Mouse (Mus musculus) kidney, embryonic 16.5 days (tissue): ENCODE measurements around the gene Zdhhc1. TPM values are rescaled to one million over a fixed set of nuclear protein-coding genes. Genes with fewer than 3 reads are reported as not detected.

ENCODE experiments used
- ATAC-seq: fragments of 200-750 bp; cut with Nextera tagmentation; 2 replicates; pipeline ENCODE4 v1.8.0; 2017; ENCODE audit warnings: moderate TSS enrichment; ENCODE audit not compliant: low FRiP score, low TSS enrichment
- H3K27ac ChIP-seq: fragments of 300-500 bp; sonication (generic); 2 replicates; pipeline ENCODE4 v1.5.1; 2014; ENCODE audit warnings: low read length
- H3K27me3 ChIP-seq: fragments of 300-500 bp; sonication (generic); 2 replicates; pipeline ENCODE4 v1.6.1; 2014; ENCODE audit warnings: low read length, control low read depth, mixed read lengths; ENCODE audit not compliant: insufficient read depth
- H3K36me3 ChIP-seq: fragments of 300-500 bp; sonication (generic); 2 replicates; pipeline ENCODE4 v1.6.1; 2014; ENCODE audit warnings: low read length, control low read depth, mixed read lengths; ENCODE audit not compliant: insufficient read depth
- H3K4me1 ChIP-seq: fragments of 300-500 bp; sonication (generic); 2 replicates; pipeline ENCODE4 v1.6.1; 2014; ENCODE audit warnings: low read length, control low read depth, mixed read lengths; ENCODE audit not compliant: insufficient read depth
- H3K4me2 ChIP-seq: fragments of 300-500 bp; sonication (generic); replicated peaks from 2 replicates; pipeline ENCODE4 v1.6.1; 2014; ENCODE audit warnings: low read depth, low read length
- H3K4me3 ChIP-seq: fragments of 300-500 bp; sonication (generic); 2 replicates; pipeline ENCODE4 v1.5.1; 2014; ENCODE audit warnings: mild to moderate bottlenecking, low read length
- H3K9ac ChIP-seq: fragments of 300-500 bp; sonication (generic); replicated peaks from 2 replicates; pipeline ENCODE4 v1.6.1; 2014; ENCODE audit warnings: low read length
- H3K9me3 ChIP-seq: fragments of 300-500 bp; sonication (generic); 2 replicates; pipeline ENCODE4 v1.6.1; 2016; ENCODE audit warnings: low read length, control low read depth
- WGBS: fragments of 180-500 bp; shearing (Covaris S2); extraction: QIAGEN DNeasy Blood & Tissue Kit; methylation state at CpG from one replicate; pipeline ENCODE4 v1.1.7; 2014; 5-methylcytosine and 5-hydroxymethylcytosine counted together
- polyA plus RNA-seq: library from polyadenylated mRNA; unstranded; fragments of >200 nt; fragmentation: Nextera tagmentation; extraction: Ambion mirVana; gene quantifications from 2 replicates; pipeline ENCODE4 v1.2.1, GENCODE M21; 2015

The Zdhhc1 gene
- polyA plus RNA-seq, 1 experiment from 2014 or later: 51.1 TPM

DNA sequence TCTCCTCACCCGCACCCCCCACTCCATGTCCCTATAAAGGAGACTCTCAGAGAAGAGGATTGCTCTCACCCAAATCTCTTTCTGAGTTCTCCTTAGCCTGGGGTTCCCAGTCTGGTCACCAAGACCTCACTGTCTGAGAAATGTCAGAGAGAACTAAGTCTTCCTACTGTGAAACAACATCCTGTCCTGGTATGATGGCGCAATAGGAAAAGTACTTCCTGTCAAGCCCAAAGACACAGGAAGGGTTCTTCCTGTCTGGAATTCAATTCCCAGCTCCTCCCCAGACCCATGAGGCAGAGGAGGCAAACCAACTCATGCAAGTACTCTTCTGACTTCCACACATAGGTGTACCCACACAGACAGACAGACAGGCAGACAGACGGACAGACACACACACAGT lies 7.9 kb upstream of the Zdhhc1 start:
- Histone ChIP-seq H3K9me3 (no peaks in the 10 kb centered on the region), H3K4me2 (no peak overlapping the region), H3K4me3 (no peak overlapping the region), H3K36me3 (no peaks in the 10 kb centered on the region), H3K9ac (no peak overlapping the region), H3K4me1 (peaks cover 22% of the 10 kb centered on the region), H3K27me3 (no peaks in the 10 kb centered on the region), H3K27ac (peak overlapping the region; percentile 52)
- ATAC-seq: no peak
- 87% methylated on average over 3 of the region's 3 CpGs for WGBS

DNA sequence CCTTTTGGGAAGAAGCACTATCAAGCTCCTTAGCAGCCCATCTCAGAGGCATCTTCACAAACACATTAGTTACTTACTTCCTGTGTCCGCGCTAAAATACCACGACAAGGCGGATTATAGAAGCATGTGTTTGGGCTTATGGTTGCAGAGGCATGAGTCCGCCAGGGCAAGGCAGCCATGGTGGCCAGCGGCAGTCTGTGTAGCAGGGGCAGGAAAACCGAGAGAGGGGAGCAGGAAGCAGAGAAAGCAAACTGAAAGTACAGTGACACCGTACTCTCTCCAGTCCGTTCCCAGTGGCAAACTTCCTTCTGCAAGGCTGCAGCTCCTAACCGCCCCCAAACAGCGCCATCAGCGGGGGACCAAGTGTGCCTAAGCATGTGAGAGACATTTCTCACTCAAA lies 3.1 kb upstream of the Zdhhc1 start:
- Histone ChIP-seq H3K36me3 (no peaks in the 10 kb centered on the region), H3K9ac (no peak overlapping the region), H3K4me1 (peaks cover 21% of the 10 kb centered on the region), H3K27ac (no peak overlapping the region), H3K4me2 (no peak overlapping the region), H3K9me3 (no peaks in the 10 kb centered on the region), H3K4me3 (no peak overlapping the region), H3K27me3 (no peaks in the 10 kb centered on the region)
- no peak for ATAC-seq
- WGBS: 77% methylated on average over 12 of the region's 12 CpGs

DNA sequence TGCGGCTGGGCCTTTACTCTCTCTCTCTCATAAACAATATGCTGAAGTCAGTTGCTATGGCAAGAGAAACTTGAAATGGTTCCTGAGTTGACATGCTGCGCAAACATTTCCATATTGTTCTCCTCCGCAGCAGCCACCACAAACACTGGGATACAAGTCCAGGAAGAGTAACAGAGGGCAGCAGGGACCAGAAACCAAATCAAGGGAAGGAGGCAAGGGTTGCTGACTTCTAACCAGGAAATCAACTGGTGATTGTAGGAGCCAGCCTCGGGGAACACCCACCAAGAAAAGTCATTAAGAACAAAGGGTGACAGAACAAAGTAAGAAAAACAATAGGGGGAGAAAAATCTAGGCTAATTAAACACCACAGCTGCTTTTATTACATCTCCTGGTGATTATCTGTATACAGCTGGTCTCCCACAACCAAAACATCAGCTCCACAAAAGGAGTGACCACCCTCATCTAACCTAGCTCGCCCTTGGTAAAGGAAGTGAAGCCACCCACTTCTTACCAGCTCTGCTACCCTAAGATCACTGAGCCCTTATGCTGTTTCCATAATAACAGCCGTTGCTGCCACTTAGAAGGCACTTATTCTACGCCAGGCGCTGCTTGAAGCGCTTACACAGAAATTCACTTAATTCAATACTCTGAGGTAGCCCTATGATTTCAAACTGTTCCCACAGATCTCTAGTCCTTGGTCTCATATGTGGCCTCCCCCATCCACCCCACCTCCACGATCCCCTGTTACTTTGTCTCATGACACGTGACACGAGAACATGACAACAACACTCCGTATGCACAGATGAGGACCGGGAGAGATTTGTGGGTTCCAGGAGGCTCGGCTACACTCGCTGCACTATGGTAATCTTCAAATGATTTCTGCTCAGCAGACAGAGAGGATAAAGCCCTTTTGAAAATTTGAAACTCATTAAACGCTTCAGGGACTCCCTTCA lies 1.1 kb downstream of the Zdhhc1 start:
- 19% methylated on average over 17 of the region's 17 CpGs for WGBS
- Histone ChIP-seq H3K27ac (peak overlapping the region; percentile 86), H3K4me3 (peak overlapping the region; percentile 82), H3K27me3 (no peaks in the 10 kb centered on the region), H3K4me2 (peak overlapping the region; percentile 82), H3K4me1 (peaks cover 29% of the 10 kb centered on the region), H3K9ac (peak overlapping the region; percentile 95), H3K9me3 (no peaks in the 10 kb centered on the region), H3K36me3 (no peaks in the 10 kb centered on the region)
- no peak for ATAC-seq

DNA sequence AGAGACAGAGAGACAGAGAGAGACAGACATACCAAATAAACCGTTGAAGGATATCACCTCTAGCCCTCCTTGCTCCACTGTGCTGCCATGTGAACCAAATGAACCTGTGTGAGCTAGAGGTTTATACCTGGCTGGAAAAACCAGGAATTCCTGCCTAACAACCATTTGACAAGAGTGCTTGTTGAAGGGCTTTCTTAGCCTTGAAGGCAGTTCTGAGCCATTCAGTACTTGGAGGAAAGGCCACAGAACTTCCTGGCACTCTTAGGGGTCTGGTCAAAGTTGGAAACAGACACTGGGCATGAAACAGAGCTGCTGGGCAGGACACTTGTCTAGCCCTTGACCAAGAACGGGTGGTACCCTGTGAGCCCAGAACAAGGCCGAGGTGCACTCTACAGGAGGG lies 2.1 kb downstream of the Zdhhc1 start:
- H3K4me2 ChIP-seq: peak overlapping the region; percentile 82; the same call in 1 of the 2 replicates
- no peaks in the 10 kb centered on the region for H3K9me3 ChIP-seq
- WGBS: 70% methylated on average over 3 of the region's 3 CpGs
- no peaks in the 10 kb centered on the region for H3K27me3 ChIP-seq
- peak overlapping the region; percentile 86 for H3K27ac ChIP-seq
- H3K4me1 ChIP-seq: peaks cover 29% of the 10 kb centered on the region
- no peaks in the 10 kb centered on the region for H3K36me3 ChIP-seq
- no peak overlapping the region for H3K4me3 ChIP-seq
- no peak overlapping the region; the same call in 1 of the 2 replicates for H3K9ac ChIP-seq
- no peak for ATAC-seq

DNA sequence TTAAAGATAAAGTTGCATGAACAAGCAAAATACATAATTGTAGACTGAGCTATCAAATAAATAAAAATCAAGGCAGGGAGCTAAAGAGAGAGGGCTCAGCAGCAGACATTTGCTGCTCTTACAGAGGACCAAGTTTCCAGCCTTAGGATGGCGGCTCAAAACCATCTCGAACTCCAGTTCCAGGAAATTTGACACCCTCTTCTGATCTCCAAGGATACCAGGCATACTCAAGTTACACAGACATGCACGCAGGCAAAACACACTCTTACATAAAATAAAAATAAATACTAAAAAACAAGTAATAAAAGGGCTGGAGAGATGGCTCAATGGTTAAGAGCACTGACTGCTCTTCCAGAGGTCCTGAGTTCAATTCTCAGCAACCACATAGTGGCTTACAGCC lies 3.2 kb downstream of the Zdhhc1 start:
- WGBS: 17% methylated on average over 3 of the region's 3 CpGs
- Histone ChIP-seq H3K9me3 (no peaks in the 10 kb centered on the region), H3K4me2 (no peak overlapping the region), H3K27me3 (no peaks in the 10 kb centered on the region), H3K4me3 (no peak overlapping the region), H3K36me3 (no peaks in the 10 kb centered on the region), H3K27ac (no peak overlapping the region), H3K9ac (no peak overlapping the region), H3K4me1 (peaks cover 29% of the 10 kb centered on the region)
- ATAC-seq: no peak

- Histone ChIP-seq H3K36me3 (no peaks in the 10 kb centered on the region), H3K27ac (no peak overlapping the region), H3K4me2 (no peak overlapping the region), H3K4me3 (no peak overlapping the region), H3K9me3 (no peaks in the 10 kb centered on the region), H3K4me1 (0 out of 2 replicates have a peak, but pooled peaks cover 5% of the 10 kb centered on the region), H3K9ac (no peak overlapping the region), H3K27me3 (no peaks in the 10 kb centered on the region)
- no peak for ATAC-seq
- WGBS: 36% methylated on average over 1 of the region's 1 CpGs
Measured at GRCm38 (mm10) chr8:105489281-105489680, 7.4 kb downstream of the Zdhhc1 start.

DNA sequence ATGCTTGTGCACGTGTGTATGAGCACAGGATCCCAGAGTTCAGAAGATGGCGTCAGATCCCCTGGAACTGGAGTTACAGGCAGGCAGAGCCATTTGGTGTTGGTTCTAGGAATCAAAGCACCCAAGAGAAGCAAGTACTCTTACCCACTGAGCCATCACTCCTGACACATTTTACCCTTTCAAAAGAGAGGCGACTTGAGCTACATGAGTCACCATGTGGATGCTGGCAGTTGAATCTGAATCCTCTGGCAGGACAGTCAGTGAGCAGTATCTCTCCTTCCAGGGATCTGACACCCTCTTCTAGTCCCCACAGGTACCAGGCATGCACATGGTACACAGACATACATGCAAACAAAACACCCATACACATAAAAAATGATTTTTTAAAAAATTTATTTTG lies 8.6 kb downstream of the Zdhhc1 start:
- Histone ChIP-seq H3K4me1 (peaks cover 9% of the 10 kb centered on the region; the same call in 1 of the 2 replicates), H3K9ac (no peak overlapping the region), H3K27me3 (no peaks in the 10 kb centered on the region), H3K36me3 (peaks cover 7% of the 10 kb centered on the region; the same call in 1 of the 2 replicates), H3K4me2 (no peak overlapping the region), H3K9me3 (no peaks in the 10 kb centered on the region), H3K4me3 (no peak overlapping the region), H3K27ac (no peak overlapping the region)
- ATAC-seq: no peak
- WGBS: 55% methylated on average over 3 of the region's 3 CpGs

GRCm38 (mm10) chr8:105484392-105484791 lies 12.3 kb downstream of the Zdhhc1 start:
- WGBS: 22% methylated on average over 2 of the region's 2 CpGs
- no peak overlapping the region for H3K27ac ChIP-seq
- H3K9ac ChIP-seq: no peak overlapping the region
- H3K9me3 ChIP-seq: no peaks in the 10 kb centered on the region
- no peak overlapping the region for H3K4me3 ChIP-seq
- no peaks in the 10 kb centered on the region for H3K27me3 ChIP-seq
- no peak overlapping the region for H3K4me2 ChIP-seq
- peak; percentile 80 for ATAC-seq
- H3K4me1 ChIP-seq: peaks cover 16% of the 10 kb centered on the region; the same call in 1 of the 2 replicates
- H3K36me3 ChIP-seq: peaks cover 12% of the 10 kb centered on the region

DNA sequence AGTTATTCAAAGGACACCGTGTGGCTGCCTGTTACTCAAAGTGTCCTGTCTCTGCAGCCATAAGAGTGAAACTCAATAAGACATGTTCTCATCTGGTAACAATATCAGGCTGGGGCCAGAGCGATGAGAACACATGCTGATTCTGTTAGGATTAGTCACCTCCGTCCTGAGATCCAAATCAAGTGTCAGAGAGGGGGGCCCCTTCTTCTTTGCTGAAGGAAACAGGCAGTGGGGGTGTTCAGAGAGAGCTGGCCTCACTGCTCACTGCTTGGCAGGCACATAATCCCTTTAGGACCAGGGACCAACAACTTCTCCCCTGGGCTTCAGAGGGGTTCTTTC lies 12.7 kb downstream of the Zdhhc1 start:
- WGBS: 37% methylated on average over 3 of the region's 3 CpGs
- H3K36me3 ChIP-seq: peaks cover 12% of the 10 kb centered on the region

More for the DNA sequence above, 12.7 kb downstream of the Zdhhc1 start:
- 0 out of 2 replicates have a peak overlapping the region, but pooled peaks have one; percentile 20 for H3K27ac ChIP-seq
- no peak overlapping the region for H3K9ac ChIP-seq
- no peaks in the 10 kb centered on the region for H3K9me3 ChIP-seq
- H3K27me3 ChIP-seq: no peaks in the 10 kb centered on the region
- H3K4me1 ChIP-seq: peaks cover 16% of the 10 kb centered on the region; the same call in 1 of the 2 replicates
- no peak overlapping the region for H3K4me2 ChIP-seq
- H3K4me3 ChIP-seq: no peak overlapping the region
- peak; percentile 3; the same call in 1 of the 2 replicates for ATAC-seq
